Mouse (Mus musculus) MN1 (cell line): ENCODE measurements around the gene Pigx.

Source experiments
- DNase-seq: peaks from one replicate; pipeline ENCODE4 v3.0.0-alpha.2; 2016; ENCODE audit warnings: low spot score

Pigx gene

DNA sequence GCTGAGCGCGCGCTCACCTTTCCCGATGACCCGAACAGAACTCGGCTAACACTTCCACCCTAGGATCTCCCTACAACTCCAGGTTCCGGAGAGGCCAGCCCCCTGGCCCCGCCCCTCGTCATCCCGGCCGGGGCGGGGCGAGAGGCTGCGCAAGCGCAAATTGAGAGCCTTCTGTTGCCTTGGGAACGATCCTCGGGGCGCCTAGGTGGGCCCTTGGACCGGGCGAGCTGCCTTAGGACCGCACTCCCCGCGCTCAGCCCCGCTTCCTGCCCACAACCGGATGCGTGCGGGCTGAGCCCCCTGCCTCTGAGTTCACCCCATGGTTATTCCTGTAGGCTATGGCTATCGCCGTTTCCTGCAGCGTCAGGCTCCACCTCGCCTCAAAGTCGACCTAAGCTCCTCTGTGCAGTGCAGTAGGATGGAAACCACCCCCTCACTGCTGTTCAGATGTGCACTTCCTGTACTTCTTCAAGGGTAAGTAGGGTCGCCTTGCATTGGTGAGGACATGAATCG is at the start of gene Pigx, which contains the start of gene Cep19:
Gene Pigx (minus strand): TSS at position 103 of the 513 bp plus-strand sequence.
Gene Cep19 (plus strand): TSS at position 163 of the 513 bp plus-strand sequence.
- peak; percentile 90 for DNase-seq

GRCm38 (mm10) chr16:32147589-32148207 is 48.2 kb upstream of the Pigx start:
- DNase-seq: no peak

GRCm38 (mm10) chr16:32144592-32144991 is 45.1 kb upstream of the Pigx start:
- no peak for DNase-seq

- no peak for DNase-seq
These were observed 44.2 kb upstream of the Pigx start for GRCm38 (mm10) chr16:32143766-32144165.

DNA sequence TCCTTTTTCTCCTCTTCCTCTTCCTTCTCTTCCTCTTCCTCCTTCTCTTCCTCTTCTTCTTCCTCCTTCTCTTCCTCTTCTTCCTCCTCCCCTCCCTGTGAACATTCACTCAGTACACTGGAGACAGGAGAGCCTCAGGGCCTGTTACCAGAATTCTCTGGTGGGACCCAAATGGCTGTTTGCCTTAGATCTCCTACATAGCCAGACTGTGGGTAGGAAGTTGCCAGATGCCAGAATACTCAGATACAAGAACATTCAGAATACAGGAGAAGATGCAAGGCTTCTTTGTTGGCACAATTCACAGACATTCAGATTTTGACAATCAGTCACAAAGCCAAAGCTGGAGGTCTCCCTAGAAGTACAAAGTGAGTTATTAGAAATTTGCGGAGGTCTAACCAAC is 39.4 kb upstream of the Pigx start:
- DNase-seq: no peak

- no peak for DNase-seq
These were observed 36.4 kb upstream of the Pigx start for GRCm38 (mm10) chr16:32135842-32136357.

- DNase-seq: no peak
These were observed 33.6 kb upstream of the Pigx start for GRCm38 (mm10) chr16:32133148-32133547.

- peak; percentile 73 for DNase-seq
These were observed 30.8 kb upstream of the Pigx start for GRCm38 (mm10) chr16:32130190-32130826.

DNA sequence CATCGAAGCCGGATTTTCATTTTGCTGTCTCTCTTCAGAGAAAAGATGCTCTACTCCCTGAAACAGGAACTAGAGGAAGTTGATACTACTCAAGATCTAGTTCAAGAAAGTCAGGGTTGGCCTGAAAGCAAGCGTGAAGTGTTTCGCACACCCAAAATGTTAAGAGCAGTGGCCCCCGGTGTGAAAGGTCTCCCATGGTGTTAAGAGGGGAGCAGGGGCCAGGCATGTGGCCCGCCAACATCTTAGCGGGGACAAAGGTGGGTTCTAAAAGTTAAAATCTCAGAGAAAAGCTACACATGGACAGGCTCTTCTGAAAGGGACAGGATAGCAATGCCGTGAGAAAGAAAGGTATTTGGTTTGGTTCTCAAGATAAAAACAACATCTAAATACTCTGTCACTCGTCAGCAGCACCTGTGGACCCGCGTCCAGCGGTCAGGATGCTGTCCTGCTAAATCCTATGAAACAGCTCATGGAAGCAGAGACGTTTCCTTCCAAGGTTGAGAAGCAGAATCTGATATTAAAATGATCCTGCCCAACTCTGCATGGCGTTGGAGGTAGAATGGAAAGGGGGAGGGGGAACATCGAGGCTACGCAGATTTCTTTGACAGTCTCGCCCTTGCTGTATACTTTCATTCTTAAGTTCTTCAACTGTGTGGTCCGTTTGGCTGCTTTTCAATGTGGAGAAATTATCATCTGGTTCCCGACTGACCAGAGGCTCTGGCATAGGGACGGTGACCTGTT is 30.1 kb upstream of the Pigx start:
- DNase-seq: peak; percentile 35

- DNase-seq: no peak
These were observed 27.5 kb upstream of the Pigx start for GRCm38 (mm10) chr16:32127046-32127445.

DNA sequence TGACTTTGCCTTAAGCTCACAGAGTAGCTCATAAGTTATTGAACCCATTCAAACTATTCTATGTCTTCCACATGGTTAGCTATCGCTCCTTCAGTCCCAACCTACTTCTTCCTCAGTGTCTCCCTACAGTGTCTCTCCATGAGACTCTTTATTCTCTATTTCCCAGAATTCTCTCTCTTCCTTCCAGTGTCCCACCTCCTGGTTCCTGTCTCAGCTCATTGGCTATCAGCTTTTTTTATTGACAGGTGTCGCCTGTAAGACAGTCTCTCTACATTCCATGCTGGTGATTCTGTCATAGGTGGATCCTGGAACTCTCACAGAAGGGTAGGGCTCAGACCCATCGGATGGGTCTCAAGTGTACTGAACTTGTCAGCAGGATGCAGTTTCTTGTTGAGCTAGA is 25.8 kb upstream of the Pigx start:
- no peak for DNase-seq

- DNase-seq: no peak
These were observed 25.1 kb upstream of the Pigx start for GRCm38 (mm10) chr16:32124444-32125335.

DNA sequence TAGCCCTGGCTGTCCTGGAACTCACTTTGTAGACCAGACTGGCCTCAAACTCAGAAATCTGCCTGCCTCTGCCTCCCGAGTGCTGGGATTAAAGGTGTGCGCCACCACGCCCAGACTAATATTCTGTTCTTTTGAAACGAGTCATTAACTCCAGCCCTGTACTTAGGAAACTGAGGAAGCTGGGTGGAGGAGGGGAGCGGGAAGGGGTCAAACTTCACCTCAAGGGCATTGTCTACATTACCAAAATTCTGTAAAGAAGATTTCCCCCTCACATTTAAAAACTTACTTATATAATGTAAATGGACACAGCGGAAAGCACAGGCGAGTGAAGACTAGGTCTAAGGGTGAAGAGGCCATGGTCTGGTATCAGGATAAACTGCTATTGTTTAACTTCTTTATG is 24.5 kb upstream of the Pigx start:
- no peak for DNase-seq

- DNase-seq: no peak
These were observed 20.9 kb upstream of the Pigx start for GRCm38 (mm10) chr16:32120454-32120853.

- DNase-seq: no peak
These were observed 16.6 kb upstream of the Pigx start for GRCm38 (mm10) chr16:32116186-32116585.

DNA sequence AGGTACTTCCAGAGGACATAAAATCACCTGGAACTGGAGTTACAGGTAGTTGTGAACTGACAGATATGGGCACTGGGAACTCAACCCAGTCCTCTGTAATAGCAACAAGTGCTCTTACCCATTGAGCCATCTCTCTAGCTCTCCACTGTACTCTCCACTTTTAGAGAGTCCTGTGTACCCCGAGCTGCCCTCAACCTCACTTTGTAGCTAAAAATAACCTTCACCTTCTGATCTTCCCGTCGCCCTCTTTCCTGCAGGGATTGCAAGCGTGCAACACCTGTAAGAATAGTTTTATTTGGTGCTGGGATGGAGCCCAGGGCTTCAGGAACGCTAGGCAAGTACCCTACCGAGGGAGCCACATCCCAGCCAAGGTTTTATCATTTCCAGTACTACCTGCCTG is 16.2 kb upstream of the Pigx start:
- no peak for DNase-seq

- peak; percentile 70 for DNase-seq
These were observed 15.6 kb upstream of the Pigx start for GRCm38 (mm10) chr16:32114968-32115695.

- DNase-seq: no peak
These were observed 14.9 kb upstream of the Pigx start for GRCm38 (mm10) chr16:32114406-32114805.

DNA sequence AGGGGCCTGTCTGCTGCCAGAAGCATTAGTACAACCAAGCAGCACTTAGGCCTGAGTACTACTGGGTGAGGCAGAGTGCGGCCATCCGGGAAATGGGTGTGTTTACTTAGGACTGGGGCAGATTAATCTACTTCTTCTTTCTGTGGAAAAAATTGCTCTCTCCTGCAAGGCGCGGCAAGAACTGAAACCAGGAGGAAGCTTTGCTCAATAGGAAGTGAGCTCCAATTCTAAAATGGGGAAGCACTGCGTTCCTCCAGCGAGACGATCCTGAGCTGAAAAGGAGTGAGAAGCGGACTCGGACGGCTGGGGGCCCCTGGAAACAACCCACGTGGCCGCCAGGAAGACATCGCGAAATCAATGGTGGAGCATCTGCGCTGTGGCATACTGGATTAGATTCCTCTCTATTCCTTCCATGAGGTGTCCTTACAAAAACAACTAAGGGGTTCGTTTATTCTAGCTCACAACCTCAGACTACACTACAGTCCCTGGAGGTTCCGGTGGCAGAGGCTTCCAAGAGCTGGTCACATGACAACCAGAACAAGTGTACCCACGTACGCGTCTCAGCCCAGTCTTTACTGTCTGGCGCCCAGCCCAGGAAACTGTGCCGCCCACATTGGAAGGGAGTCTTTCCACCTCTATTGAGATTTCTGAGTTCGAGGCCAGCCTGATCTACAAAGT is 14.1 kb upstream of the Pigx start:
- no peak for DNase-seq

DNA sequence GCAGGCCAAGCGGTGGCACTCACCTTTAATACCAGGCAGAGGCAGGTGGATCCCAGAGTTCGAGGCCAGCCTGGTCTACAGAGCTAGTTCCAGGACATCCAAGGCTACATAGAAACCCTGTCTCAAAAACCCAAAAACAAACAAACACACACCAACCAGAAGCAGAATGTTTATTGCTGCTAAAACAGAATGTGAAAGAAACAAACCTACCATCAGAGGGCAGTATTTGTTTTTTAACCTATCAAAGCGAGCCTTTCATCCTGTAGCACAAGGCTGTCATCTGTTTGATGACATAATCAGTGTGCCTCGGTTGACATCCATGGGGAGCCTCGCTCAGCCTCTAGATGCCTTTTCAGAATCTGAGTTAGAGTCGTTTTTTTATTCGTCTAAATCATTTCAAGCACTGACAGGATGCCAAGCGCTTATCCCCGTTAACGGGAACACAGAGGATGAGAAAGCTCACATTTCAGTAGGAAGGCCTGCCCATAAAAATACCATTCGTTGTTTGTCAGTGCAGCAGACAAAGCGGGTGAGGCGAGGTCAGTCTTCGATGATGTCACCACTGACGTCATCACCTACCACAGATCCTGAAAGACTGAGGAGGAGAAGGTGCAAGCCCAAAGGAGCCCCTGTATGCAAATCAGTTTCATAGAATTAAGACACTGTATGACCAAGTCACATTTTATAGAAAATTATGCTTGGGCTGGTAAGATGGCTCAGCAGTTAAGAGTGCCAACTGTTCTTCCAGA is 11.6 kb upstream of the Pigx start:
- DNase-seq: no peak
